Mouse (Mus musculus): ENCODE results near the gene Arpp19.

Gene Arpp19

GRCm38 (mm10) chr9:75102131-75102530, 64.7 kb downstream of the Arpp19 start:
- DNase-seq (ENCODE audit: low spot score in 2 of 2), result no peak
